Mouse (Mus musculus): ENCODE measurements around the gene Olfr1020. TPM values are rescaled to one million over a fixed set of nuclear protein-coding genes. Genes with fewer than 3 reads are reported as not detected.

Olfr1020 gene
- polyA plus RNA-seq (2015; fragmentation: Nextera tagmentation; extraction: Ambion mirVana), result not detected in 2 replicates

DNA sequence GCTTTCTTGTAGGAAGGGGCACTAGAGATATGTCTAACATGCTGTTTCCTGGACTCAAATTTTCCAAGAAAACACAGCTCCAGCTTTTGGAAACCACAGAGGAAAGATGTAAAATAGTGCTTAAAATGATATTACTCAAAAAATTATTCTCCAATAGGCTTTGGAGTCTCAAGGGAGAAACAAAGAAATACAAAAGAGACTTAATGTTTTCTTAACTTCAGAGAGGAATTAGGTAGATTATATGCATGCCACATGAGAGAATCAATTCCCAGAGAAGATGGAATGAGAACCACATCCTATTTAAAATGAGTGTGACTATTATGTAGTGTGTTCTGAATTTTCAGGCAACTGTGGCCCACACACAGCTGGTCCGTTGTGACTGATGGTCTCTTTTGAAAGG lies at the start of gene Olfr1020:
TSS of gene Olfr1020 (plus strand) at position 301 of the 400 bp plus-strand sequence.
- H3K36me3 ChIP-seq, result no peaks in the 10 kb centered on the region
- no peak within 1 kb of the TSS for H3K27ac ChIP-seq (replicated peaks)
- H3K4me2 ChIP-seq, result no peak within 1 kb of the TSS
- no peak within 1 kb of the TSS for H3K4me3 ChIP-seq
- H3K4me1 ChIP-seq (replicated peaks), result no peaks in the 10 kb centered on the region
- no peak within 1 kb of the TSS for H3K9ac ChIP-seq
- no peaks in the 10 kb centered on the region for H3K9me3 ChIP-seq
- ATAC-seq (ENCODE audit: low FRiP score, low read depth), result no peak
- H3K27me3 ChIP-seq, result no peaks in the 10 kb centered on the region
- WGBS, result 87% methylated on average over 1 of the region's 1 CpGs

DNA sequence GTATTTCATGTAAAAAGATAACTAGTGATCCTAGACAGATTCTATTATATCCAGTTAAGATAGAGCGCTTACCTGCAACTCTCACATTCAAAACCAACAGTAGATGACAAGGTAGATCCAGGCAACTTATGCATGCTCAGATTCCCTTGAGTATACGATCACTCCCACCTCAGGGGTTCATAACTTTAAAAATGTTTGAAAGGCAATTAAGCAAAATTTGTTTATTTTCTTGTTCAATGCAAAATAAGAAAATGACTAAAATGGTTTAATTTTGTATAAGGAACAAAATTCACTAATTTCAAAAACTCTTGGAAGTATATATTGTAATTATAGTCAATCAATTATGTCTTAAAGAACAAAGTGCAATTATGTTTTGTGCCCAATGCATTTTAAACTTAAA lies 44.4 kb upstream of the Olfr1020 start, which contains the start of gene Olfr1016:
TSS of gene Olfr1016 (minus strand) at position 101 of the 400 bp plus-strand sequence.
- Histone ChIP-seq H3K36me3 (no peaks in the 10 kb centered on the region), H3K4me3 (no peak within 1 kb of the TSS), H3K9me3 (no peaks in the 10 kb centered on the region), H3K4me2 (no peak within 1 kb of the TSS), H3K4me1 (replicated peaks) (no peaks in the 10 kb centered on the region), H3K27me3 (no peaks in the 10 kb centered on the region), H3K27ac (replicated peaks) (no peak within 1 kb of the TSS), H3K9ac (no peak within 1 kb of the TSS)
- ATAC-seq (ENCODE audit: low FRiP score, low read depth), result no peak
- WGBS, result 95% methylated on average over 2 of the region's 2 CpGs

DNA sequence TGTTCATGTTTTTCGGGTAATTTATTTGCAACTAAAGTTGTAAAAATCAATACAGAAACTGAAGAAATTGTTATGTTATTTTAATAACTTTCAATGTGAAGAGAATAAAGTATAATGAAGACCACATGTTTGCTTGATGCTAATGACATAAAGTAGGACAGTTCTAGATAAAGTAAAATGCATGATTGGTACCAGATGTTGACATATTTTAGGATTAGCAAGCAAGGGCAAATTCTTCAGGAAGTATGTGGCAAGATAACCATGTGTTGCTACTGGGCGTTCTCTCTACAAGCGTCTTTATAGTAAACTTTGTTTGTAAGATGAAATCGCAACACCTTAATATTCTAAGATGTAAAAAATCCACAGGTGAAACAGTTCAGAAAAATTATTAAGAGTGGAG lies 42.3 kb upstream of the Olfr1020 start:
- Histone ChIP-seq H3K27ac (replicated peaks) (no peak overlapping the region), H3K27me3 (no peaks in the 10 kb centered on the region), H3K4me2 (no peak overlapping the region), H3K4me1 (replicated peaks) (no peaks in the 10 kb centered on the region), H3K36me3 (no peaks in the 10 kb centered on the region), H3K4me3 (no peak overlapping the region), H3K9ac (no peak overlapping the region), H3K9me3 (no peaks in the 10 kb centered on the region)
- ATAC-seq (ENCODE audit: low FRiP score, low read depth), result no peak
- 93% methylated on average over 4 of the region's 4 CpGs for WGBS

DNA sequence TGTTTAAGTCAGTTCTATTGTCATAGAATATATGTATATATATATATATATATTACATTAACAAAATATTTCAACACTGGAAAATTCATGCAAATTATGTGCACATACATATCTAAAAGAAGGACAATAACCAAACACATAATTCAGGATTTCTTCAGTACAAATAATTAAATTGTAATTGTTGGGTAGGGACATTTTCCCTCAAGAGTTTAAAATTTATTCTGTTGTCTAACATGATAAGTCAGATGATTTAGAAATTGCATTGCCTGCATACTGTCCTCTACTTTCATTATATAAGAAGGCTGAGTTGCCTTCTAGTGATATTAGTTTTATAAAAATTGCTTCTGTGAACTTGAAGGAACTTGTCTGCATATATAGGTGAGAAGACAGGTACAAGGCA lies 28.7 kb upstream of the Olfr1020 start, which contains the start of gene Olfr1018:
TSS of gene Olfr1018 (plus strand) at position 301 of the 400 bp plus-strand sequence.
- Histone ChIP-seq H3K4me3 (no peak within 1 kb of the TSS), H3K4me1 (replicated peaks) (no peaks in the 10 kb centered on the region), H3K9ac (no peak within 1 kb of the TSS), H3K27me3 (no peaks in the 10 kb centered on the region), H3K4me2 (no peak within 1 kb of the TSS), H3K27ac (replicated peaks) (no peak within 1 kb of the TSS), H3K9me3 (no peaks in the 10 kb centered on the region), H3K36me3 (no peaks in the 10 kb centered on the region)
- no peak for ATAC-seq (ENCODE audit: low FRiP score, low read depth)

DNA sequence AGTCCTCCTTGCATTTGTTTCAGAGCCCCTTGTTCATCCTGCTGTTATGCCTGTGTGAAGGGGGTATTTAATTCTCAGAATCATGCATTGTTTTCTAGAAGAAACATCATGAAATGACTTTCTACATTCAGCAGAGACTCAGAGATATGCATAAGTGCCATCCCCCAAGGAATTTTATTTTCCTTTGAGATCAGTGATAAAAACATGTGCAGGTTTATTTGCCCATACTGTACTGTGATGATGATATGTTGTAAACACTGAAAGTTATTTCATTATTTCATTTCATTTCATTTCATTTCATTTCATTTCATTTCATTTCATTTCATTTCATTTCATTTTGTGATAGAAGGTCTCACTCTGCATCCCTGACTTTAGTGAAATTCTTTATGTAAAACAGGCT lies 1.4 kb upstream of the Olfr1020 start, which contains the start of gene Olfr1019:
TSS of gene Olfr1019 (minus strand) at position 101 of the 400 bp plus-strand sequence.
- Histone ChIP-seq H3K4me3 (no peak within 1 kb of the TSS), H3K9ac (no peak within 1 kb of the TSS), H3K4me2 (no peak within 1 kb of the TSS), H3K9me3 (no peaks in the 10 kb centered on the region), H3K27ac (replicated peaks) (no peak within 1 kb of the TSS), H3K4me1 (replicated peaks) (no peaks in the 10 kb centered on the region), H3K36me3 (no peaks in the 10 kb centered on the region), H3K27me3 (no peaks in the 10 kb centered on the region)
- ATAC-seq (ENCODE audit: low FRiP score, low read depth), result no peak

DNA sequence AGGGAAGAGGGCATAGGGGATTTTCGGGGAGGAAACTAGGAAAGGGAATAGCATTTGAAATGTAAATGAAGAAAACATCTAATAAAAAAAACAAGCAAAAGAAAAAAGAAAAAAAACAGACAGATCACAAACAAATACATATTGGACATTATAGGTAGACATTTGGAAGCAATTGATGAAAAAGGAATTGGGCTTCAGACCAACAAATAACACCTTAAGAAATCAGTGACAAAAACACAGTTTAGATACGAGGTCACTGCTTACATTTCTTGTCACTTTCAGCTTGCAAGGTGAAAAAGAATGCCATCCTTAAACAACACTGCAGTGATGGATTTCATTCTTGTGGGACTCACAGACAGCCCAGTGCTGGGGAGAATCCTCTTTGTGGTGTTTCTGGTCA lies 21.5 kb downstream of the Olfr1020 start, which contains the start of gene Olfr1022:
TSS of gene Olfr1022 (plus strand) at position 301 of the 400 bp plus-strand sequence.
- WGBS, result 73% methylated on average over 2 of the region's 2 CpGs
- H3K9me3 ChIP-seq, result no peaks in the 10 kb centered on the region
- ATAC-seq (ENCODE audit: low FRiP score, low read depth), result no peak
- no peak within 1 kb of the TSS for H3K27ac ChIP-seq (replicated peaks)
- no peak within 1 kb of the TSS for H3K9ac ChIP-seq
- H3K27me3 ChIP-seq, result no peaks in the 10 kb centered on the region
- no peaks in the 10 kb centered on the region for H3K36me3 ChIP-seq
- no peak within 1 kb of the TSS for H3K4me2 ChIP-seq
- H3K4me3 ChIP-seq, result no peak within 1 kb of the TSS
- H3K4me1 ChIP-seq (replicated peaks), result no peaks in the 10 kb centered on the region

DNA sequence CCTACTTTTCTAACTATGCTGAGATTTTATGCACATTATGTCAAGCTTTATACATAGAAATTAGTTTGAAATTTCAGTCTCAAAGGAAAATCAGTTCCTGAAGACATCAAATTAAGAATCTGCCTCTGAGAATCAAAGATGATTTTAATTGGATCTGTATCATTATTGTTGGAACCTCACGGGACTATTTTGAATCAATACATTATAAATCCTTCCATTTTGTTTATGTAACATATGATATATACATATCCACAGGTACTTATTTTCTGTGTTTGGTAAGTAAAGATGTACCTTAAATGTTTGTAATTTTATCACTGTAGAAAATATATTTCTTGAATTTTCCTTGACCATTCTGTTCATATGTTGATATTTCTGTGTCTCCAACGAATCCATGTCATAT lies 38.5 kb downstream of the Olfr1020 start, which contains the start of gene Olfr1023:
TSS of gene Olfr1023 (plus strand) at position 301 of the 400 bp plus-strand sequence.
- Histone ChIP-seq H3K27me3 (no peaks in the 10 kb centered on the region), H3K4me2 (no peak within 1 kb of the TSS), H3K36me3 (no peaks in the 10 kb centered on the region), H3K27ac (replicated peaks) (no peak within 1 kb of the TSS), H3K4me1 (replicated peaks) (no peaks in the 10 kb centered on the region), H3K9me3 (no peaks in the 10 kb centered on the region), H3K9ac (no peak within 1 kb of the TSS), H3K4me3 (no peak within 1 kb of the TSS)
- ATAC-seq (ENCODE audit: low FRiP score, low read depth), result no peak
- 83% methylated on average over 2 of the region's 2 CpGs for WGBS

Other genes with a start within 250 kb of the Olfr1020 start
- gene Olfr1000, start 235.1 kb upstream of the Olfr1020 start, polyA plus RNA-seq (2015; fragmentation: Nextera tagmentation; extraction: Ambion mirVana), result not detected in 2 replicates
- not detected in 2 replicates for gene Olfr1002, start 196.3 kb upstream of the Olfr1020 start, polyA plus RNA-seq (2015; fragmentation: Nextera tagmentation; extraction: Ambion mirVana)
- not detected in 2 replicates for gene Olfr154, start 182.6 kb upstream of the Olfr1020 start, polyA plus RNA-seq (2015; fragmentation: Nextera tagmentation; extraction: Ambion mirVana)
- gene Olfr1006, start 168.3 kb upstream of the Olfr1020 start, polyA plus RNA-seq (2015; fragmentation: Nextera tagmentation; extraction: Ambion mirVana), result not detected in 2 replicates
- gene Olfr1008, start 157.6 kb upstream of the Olfr1020 start, polyA plus RNA-seq (2015; fragmentation: Nextera tagmentation; extraction: Ambion mirVana), result not detected in 2 replicates
- not detected in 2 replicates for gene Olfr1009, start 131.6 kb upstream of the Olfr1020 start, polyA plus RNA-seq (2015; fragmentation: Nextera tagmentation; extraction: Ambion mirVana)
- gene Olfr1012, start 84.3 kb upstream of the Olfr1020 start, polyA plus RNA-seq (2015; fragmentation: Nextera tagmentation; extraction: Ambion mirVana), result not detected in 2 replicates
- not detected in 2 replicates for gene Olfr1013, start 79.9 kb upstream of the Olfr1020 start, polyA plus RNA-seq (2015; fragmentation: Nextera tagmentation; extraction: Ambion mirVana)
- not detected in 2 replicates for gene Olfr1014, start 74.3 kb upstream of the Olfr1020 start, polyA plus RNA-seq (2015; fragmentation: Nextera tagmentation; extraction: Ambion mirVana)
- gene Olfr1015, start 65.0 kb upstream of the Olfr1020 start, polyA plus RNA-seq (2015; fragmentation: Nextera tagmentation; extraction: Ambion mirVana), result not detected in 2 replicates
- not detected in 2 replicates for gene Olfr1016, start 44.5 kb upstream of the Olfr1020 start, polyA plus RNA-seq (2015; fragmentation: Nextera tagmentation; extraction: Ambion mirVana)
- not detected in 2 replicates for gene Olfr1018, start 28.6 kb upstream of the Olfr1020 start, polyA plus RNA-seq (2015; fragmentation: Nextera tagmentation; extraction: Ambion mirVana)
- not detected in 2 replicates for gene Olfr1019, start 1.5 kb upstream of the Olfr1020 start, polyA plus RNA-seq (2015; fragmentation: Nextera tagmentation; extraction: Ambion mirVana)
- gene Olfr1022, start 21.6 kb downstream of the Olfr1020 start, polyA plus RNA-seq (2015; fragmentation: Nextera tagmentation; extraction: Ambion mirVana), result not detected in 2 replicates
- gene Olfr1023, start 38.6 kb downstream of the Olfr1020 start, polyA plus RNA-seq (2015; fragmentation: Nextera tagmentation; extraction: Ambion mirVana), result not detected in 2 replicates
- not detected in 2 replicates for gene Olfr1024, start 58.0 kb downstream of the Olfr1020 start, polyA plus RNA-seq (2015; fragmentation: Nextera tagmentation; extraction: Ambion mirVana)
- not detected in 2 replicates for gene Olfr1025-ps1, start 68.2 kb downstream of the Olfr1020 start, polyA plus RNA-seq (2015; fragmentation: Nextera tagmentation; extraction: Ambion mirVana)
- gene Olfr1026, start 74.5 kb downstream of the Olfr1020 start, polyA plus RNA-seq (2015; fragmentation: Nextera tagmentation; extraction: Ambion mirVana), result not detected in 2 replicates
- gene Olfr1028, start 103.4 kb downstream of the Olfr1020 start, polyA plus RNA-seq (2015; fragmentation: Nextera tagmentation; extraction: Ambion mirVana), result not detected in 2 replicates
- gene Olfr1029, start 126.9 kb downstream of the Olfr1020 start, polyA plus RNA-seq (2015; fragmentation: Nextera tagmentation; extraction: Ambion mirVana), result not detected in 2 replicates
- not detected in 2 replicates for gene Olfr1030, start 132.2 kb downstream of the Olfr1020 start, polyA plus RNA-seq (2015; fragmentation: Nextera tagmentation; extraction: Ambion mirVana)
- not detected in 2 replicates for gene Olfr1031, start 143.3 kb downstream of the Olfr1020 start, polyA plus RNA-seq (2015; fragmentation: Nextera tagmentation; extraction: Ambion mirVana)
- not detected in 2 replicates for gene Olfr1032, start 158.5 kb downstream of the Olfr1020 start, polyA plus RNA-seq (2015; fragmentation: Nextera tagmentation; extraction: Ambion mirVana)
- gene Olfr1033, start 173.6 kb downstream of the Olfr1020 start, polyA plus RNA-seq (2015; fragmentation: Nextera tagmentation; extraction: Ambion mirVana), result 0.25 TPM in 1 of 2 replicates, not detected in the other
- not detected in 2 replicates for gene Olfr1034, start 198.8 kb downstream of the Olfr1020 start, polyA plus RNA-seq (2015; fragmentation: Nextera tagmentation; extraction: Ambion mirVana)
- not detected in 2 replicates for gene Olfr1036, start 227.0 kb downstream of the Olfr1020 start, polyA plus RNA-seq (2015; fragmentation: Nextera tagmentation; extraction: Ambion mirVana)
- not detected in 2 replicates for gene Olfr1037, start 240.4 kb downstream of the Olfr1020 start, polyA plus RNA-seq (2015; fragmentation: Nextera tagmentation; extraction: Ambion mirVana)